Mouse (Mus musculus): ENCODE measurements around the gene Arhgap27. TPM values are rescaled to one million over a fixed set of nuclear protein-coding genes. Genes with fewer than 3 reads are reported as not detected.
"Not testable (repeated sequence)": the region's sequence is repeated elsewhere in the genome, so short reads cannot be mapped to it uniquely, and the experiment has no call there.

The Arhgap27 gene
- polyA plus RNA-seq, 1 experiment: 13.2 TPM

- Histone ChIP-seq H3K4me3 (ENCODE audit: insufficient read depth, low read length) (no peak overlapping the region), H3K27ac (ENCODE audit: insufficient read depth, low read length) (no peak overlapping the region), H3K4me1 (ENCODE audit: control insufficient read depth, insufficient read depth, low read length) (no peaks in the 10 kb centered on the region; the same call in 1 of the 2 replicates)
- TF ChIP-seq CTCF (IDR thresholded peaks at IDR 0.05; ENCODE audit: extremely low read depth, insufficient read depth, low read length) (no peak), POLR2A (IDR thresholded peaks at IDR 0.05; ENCODE audit: extremely low read depth, insufficient read depth, low read length) (no peak)
Measured at GRCm38 (mm10) chr11:103292890-103293287, 70.6 kb downstream of the Arhgap27 start.

DNA sequence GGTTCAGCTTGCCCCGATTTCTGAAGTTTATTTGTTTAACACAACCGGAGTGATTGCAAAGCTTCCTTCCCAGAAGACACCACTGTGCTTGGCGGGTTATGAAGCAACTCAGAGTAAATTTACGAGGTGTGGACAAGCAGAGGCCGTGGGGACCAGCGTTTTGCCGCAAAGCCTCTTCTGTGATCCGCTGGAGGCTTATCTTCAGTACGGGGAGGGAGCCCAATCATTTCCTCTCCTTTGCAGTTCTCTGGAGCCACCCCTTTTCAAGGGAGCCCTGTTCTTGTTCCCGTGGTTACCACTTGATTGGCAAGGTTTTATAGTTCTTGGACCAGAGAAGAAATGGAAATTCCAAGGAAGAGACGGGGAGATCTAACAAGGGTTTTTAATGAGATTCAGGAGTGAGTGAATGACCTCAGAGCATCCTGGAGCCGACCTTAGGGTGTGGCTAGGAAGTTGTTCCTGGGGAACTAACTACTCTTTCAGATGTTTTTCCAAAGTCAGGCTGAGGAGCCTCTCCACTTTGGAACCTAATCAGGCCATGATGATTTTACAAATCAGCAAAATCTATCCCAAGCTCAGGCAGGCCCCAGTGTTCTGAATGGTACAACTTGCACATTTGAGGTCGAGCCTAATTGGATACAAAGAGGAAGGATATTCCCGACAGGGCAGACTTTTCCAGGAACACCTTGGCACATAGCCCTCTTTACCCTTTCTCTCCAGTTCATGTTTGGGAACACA is 71.2 kb downstream of the Arhgap27 start:
- H3K27ac ChIP-seq (ENCODE audit: insufficient read depth, low read length): no peak overlapping the region
- no peaks in the 10 kb centered on the region; the same call in 1 of the 2 replicates for H3K4me1 ChIP-seq (ENCODE audit: control insufficient read depth, insufficient read depth, low read length)
- no peak for TF ChIP-seq CTCF (IDR thresholded peaks at IDR 0.05; ENCODE audit: extremely low read depth, insufficient read depth, low read length)
- no peak for TF ChIP-seq POLR2A (IDR thresholded peaks at IDR 0.05; ENCODE audit: extremely low read depth, insufficient read depth, low read length)

GRCm38 (mm10) chr11:103290841-103291240 is 72.7 kb downstream of the Arhgap27 start:
- not testable (repeated sequence) for H3K4me1 ChIP-seq (ENCODE audit: control insufficient read depth, insufficient read depth, low read length); H3K27ac ChIP-seq (ENCODE audit: insufficient read depth, low read length); H3K4me3 ChIP-seq (ENCODE audit: insufficient read depth, low read length)

More for the DNA sequence above, 71.2 kb downstream of the Arhgap27 start:
- H3K4me3 ChIP-seq (ENCODE audit: insufficient read depth, low read length): no peak overlapping the region

GRCm38 (mm10) chr11:103288291-103288963 is 75.1 kb downstream of the Arhgap27 start:
- H3K27ac ChIP-seq (ENCODE audit: insufficient read depth, low read length): no peak overlapping the region
- TF ChIP-seq CTCF (IDR thresholded peaks at IDR 0.05; ENCODE audit: extremely low read depth, insufficient read depth, low read length): no peak
- no peak for TF ChIP-seq POLR2A (IDR thresholded peaks at IDR 0.05; ENCODE audit: extremely low read depth, insufficient read depth, low read length)
- H3K4me1 ChIP-seq (ENCODE audit: control insufficient read depth, insufficient read depth, low read length): no peaks in the 10 kb centered on the region; the same call in 1 of the 2 replicates
- no peak overlapping the region for H3K4me3 ChIP-seq (ENCODE audit: insufficient read depth, low read length)

- H3K4me1 ChIP-seq (ENCODE audit: control insufficient read depth, insufficient read depth, low read length): no peaks in the 10 kb centered on the region; the same call in 1 of the 2 replicates
- TF ChIP-seq CTCF (IDR thresholded peaks at IDR 0.05; ENCODE audit: extremely low read depth, insufficient read depth, low read length) (no peak), POLR2A (IDR thresholded peaks at IDR 0.05; ENCODE audit: extremely low read depth, insufficient read depth, low read length) (no peak)
- H3K4me3 ChIP-seq (ENCODE audit: insufficient read depth, low read length): no peak overlapping the region
- H3K27ac ChIP-seq (ENCODE audit: insufficient read depth, low read length): no peak overlapping the region
Measured at GRCm38 (mm10) chr11:103286910-103287309, 76.6 kb downstream of the Arhgap27 start.

GRCm38 (mm10) chr11:103285951-103286350 is 77.5 kb downstream of the Arhgap27 start:
- Histone ChIP-seq H3K27ac (ENCODE audit: insufficient read depth, low read length) (no peak overlapping the region), H3K4me1 (ENCODE audit: control insufficient read depth, insufficient read depth, low read length) (no peaks in the 10 kb centered on the region), H3K4me3 (ENCODE audit: insufficient read depth, low read length) (no peak overlapping the region)
- no peak for TF ChIP-seq POLR2A (IDR thresholded peaks at IDR 0.05; ENCODE audit: extremely low read depth, insufficient read depth, low read length)
- no peak for TF ChIP-seq CTCF (IDR thresholded peaks at IDR 0.05; ENCODE audit: extremely low read depth, insufficient read depth, low read length)

- Histone ChIP-seq H3K4me1 (ENCODE audit: control insufficient read depth, insufficient read depth, low read length) (no peaks in the 10 kb centered on the region), H3K27ac (ENCODE audit: insufficient read depth, low read length) (no peak overlapping the region), H3K4me3 (ENCODE audit: insufficient read depth, low read length) (no peak overlapping the region)
- no peak for TF ChIP-seq CTCF (IDR thresholded peaks at IDR 0.05; ENCODE audit: extremely low read depth, insufficient read depth, low read length)
- TF ChIP-seq POLR2A (IDR thresholded peaks at IDR 0.05; ENCODE audit: extremely low read depth, insufficient read depth, low read length): no peak
Measured at GRCm38 (mm10) chr11:103285276-103285675, 78.2 kb downstream of the Arhgap27 start.

DNA sequence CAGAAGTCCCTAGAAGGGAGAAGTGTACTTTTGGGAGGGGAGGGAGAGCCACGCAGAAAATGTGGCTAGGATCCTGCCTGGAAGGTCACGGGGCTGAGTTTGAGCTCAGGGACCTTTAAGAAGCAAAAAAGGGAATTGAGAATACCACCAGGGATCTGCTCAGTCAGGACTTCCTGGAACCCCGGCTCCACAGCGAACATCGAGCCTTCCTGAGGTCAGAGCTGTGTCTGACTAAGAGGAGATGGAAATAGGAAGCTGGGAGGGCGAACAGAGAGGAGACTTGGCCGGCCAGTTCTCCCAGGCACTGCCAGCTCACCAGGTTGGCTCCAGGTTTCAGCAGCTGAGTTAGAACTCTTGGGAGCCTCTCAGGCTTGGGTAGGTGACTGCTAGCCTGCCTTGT is 81.7 kb downstream of the Arhgap27 start:
- H3K4me1 ChIP-seq (ENCODE audit: control insufficient read depth, insufficient read depth, low read length): no peaks in the 10 kb centered on the region
- TF ChIP-seq POLR2A (IDR thresholded peaks at IDR 0.05; ENCODE audit: extremely low read depth, insufficient read depth, low read length) (no peak), CTCF (IDR thresholded peaks at IDR 0.05; ENCODE audit: extremely low read depth, insufficient read depth, low read length) (no peak)
- no peak overlapping the region for H3K4me3 ChIP-seq (ENCODE audit: insufficient read depth, low read length)
- peak overlapping the region; percentile 34; the same call in 1 of the 2 replicates for H3K27ac ChIP-seq (ENCODE audit: insufficient read depth, low read length)

Other genes starting within 250 kb of the Arhgap27 start
- gene Hexim1, start 247.5 kb downstream of the Arhgap27 start, polyA plus RNA-seq (2012; rRNA removed): 22.6 and 22.9 TPM in 2 replicates
- gene Hexim2, start 231.3 kb downstream of the Arhgap27 start, polyA plus RNA-seq (2012; rRNA removed): 10.7 and 11.9 TPM in 2 replicates
- 125 and 133 TPM in 2 replicates for gene Fmnl1, start 192.6 kb downstream of the Arhgap27 start, polyA plus RNA-seq (2012; rRNA removed)
- gene 1700023F06Rik, start 155.1 kb downstream of the Arhgap27 start, polyA plus RNA-seq (2012; rRNA removed): 4.2 and 6.4 TPM in 2 replicates
- gene Spata32, start 145.3 kb downstream of the Arhgap27 start, polyA plus RNA-seq (2012; rRNA removed): 2.5 and 2.9 TPM in 2 replicates
- 2.8 and 3.4 TPM in 2 replicates for gene Map3k14, start 96.2 kb downstream of the Arhgap27 start, polyA plus RNA-seq (2012; rRNA removed)
- gene Plekhm1, start 49.0 kb upstream of the Arhgap27 start, polyA plus RNA-seq (2012; rRNA removed): 16.0 and 16.5 TPM in 2 replicates
- gene Lrrc37a, start 140.9 kb upstream of the Arhgap27 start, polyA plus RNA-seq (2012; rRNA removed): not detected in 2 replicates